Mouse (Mus musculus): ENCODE measurements around the gene Brsk2. TPM values are rescaled to one million over a fixed set of nuclear protein-coding genes. Genes with fewer than 3 reads are reported as not detected.

Gene Brsk2
- polyA plus RNA-seq, 1 experiment, result 0.62 TPM

DNA sequence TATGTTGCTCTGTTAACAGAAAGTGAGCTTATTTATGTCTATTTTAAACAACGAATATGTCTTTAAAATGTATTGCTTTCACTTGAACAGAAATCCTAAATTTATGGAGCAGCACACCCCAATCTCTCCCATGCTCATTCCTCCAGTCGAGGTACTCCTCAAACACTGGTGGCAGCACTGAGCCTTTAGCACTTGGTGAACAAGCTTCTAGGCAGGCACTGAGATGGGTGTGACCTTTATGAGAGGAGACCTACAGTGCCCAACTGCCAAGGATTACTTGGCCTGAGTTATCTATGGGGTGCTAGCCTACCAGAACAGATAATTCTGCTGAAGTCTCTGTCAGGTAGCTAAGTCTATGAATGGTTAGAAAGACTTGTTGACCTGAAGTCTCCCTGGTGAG, 70.1 kb downstream of the Brsk2 start:
- WGBS, result 28% methylated on average over 2 of the region's 2 CpGs

GRCm38 (mm10) chr7:142020827-142021226, 71.3 kb downstream of the Brsk2 start:
- WGBS, result 14% methylated on average over 3 of the region's 3 CpGs
- DNase-seq (ENCODE audit: low read depth, low spot score), result no peak

More for the DNA sequence above, 70.1 kb downstream of the Brsk2 start:
- peak; percentile 51 for DNase-seq (ENCODE audit: low read depth, low spot score)

DNA sequence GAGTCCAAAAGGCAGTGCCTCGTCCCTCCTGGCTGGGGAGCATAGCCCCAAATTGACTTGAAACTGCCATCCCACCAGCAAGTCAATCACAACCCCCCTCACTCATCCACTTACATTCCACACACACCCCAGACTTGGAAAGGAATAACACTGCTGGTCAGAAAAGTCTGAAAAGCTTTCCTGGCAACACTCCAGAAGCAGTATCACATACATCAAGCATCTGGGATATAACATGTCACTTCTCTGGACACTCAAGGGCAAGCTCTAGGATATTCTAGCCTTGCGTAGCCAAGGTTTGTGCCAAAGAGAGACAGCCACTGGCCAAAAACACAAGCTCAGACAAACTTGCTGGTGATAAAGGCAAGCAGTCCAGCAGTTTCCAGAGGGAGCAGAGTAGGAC, 75.6 kb downstream of the Brsk2 start:
- no peak for DNase-seq (ENCODE audit: low read depth, low spot score)
- 84% methylated on average over 2 of the region's 2 CpGs for WGBS

GRCm38 (mm10) chr7:142025926-142026325, 76.4 kb downstream of the Brsk2 start:
- no peak for DNase-seq (ENCODE audit: low read depth, low spot score)
- WGBS, result 44% methylated on average over 4 of the region's 4 CpGs

DNA sequence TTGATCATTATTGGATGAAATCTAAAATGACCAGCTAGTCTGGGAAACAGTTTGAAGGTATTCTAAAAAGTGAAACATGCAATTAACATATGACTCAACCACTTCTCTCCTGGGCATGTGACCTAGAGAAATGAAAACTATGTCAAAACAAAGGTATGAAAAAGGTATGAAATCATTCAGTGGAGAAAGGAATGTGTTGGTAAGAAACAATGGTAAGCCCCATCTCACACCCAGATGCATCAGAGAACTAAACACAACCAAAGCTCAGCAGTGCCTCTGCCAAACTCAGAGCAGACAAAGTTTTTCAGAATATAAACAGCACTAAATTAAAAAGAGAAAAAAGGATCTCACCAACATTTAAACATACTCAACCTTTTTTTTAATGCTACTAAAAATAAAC, 80.5 kb downstream of the Brsk2 start:
- DNase-seq (ENCODE audit: low read depth, low spot score), result no peak

DNA sequence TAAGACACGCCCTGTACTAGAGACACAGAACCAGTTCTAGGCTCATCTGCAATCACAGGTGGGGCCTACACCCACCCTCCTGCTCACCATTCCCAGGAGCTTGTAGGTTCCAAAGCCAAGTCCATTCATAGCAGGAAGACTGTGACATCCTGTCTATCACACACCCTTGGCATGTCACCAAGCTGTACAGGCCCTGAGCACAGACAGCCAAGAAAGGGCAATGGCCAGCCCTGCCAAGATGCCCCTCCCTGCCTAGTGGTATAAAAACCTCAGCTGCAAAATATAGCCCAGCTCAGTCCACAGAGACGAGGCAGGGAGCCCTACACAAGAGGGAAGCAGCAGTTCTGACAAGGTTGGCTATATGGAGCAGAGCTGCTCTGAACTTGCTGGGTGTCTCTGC, 84.6 kb downstream of the Brsk2 start:
- DNase-seq (ENCODE audit: low read depth, low spot score), result peak; percentile 99
- WGBS, result 17% methylated on average over 2 of the region's 2 CpGs

- DNase-seq (ENCODE audit: low read depth, low spot score), result peak; percentile 80
- 29% methylated on average over 2 of the region's 2 CpGs for whole genome bisulfite sequencing
Measured at GRCm38 (mm10) chr7:142035048-142035811, 85.7 kb downstream of the Brsk2 start.

GRCm38 (mm10) chr7:142037553-142038170, 88.1 kb downstream of the Brsk2 start:
- WGBS, result 49% methylated on average over 4 of the region's 4 CpGs
- no peak for DNase-seq (ENCODE audit: low read depth, low spot score)

- 82% methylated on average over 3 of the region's 3 CpGs for WGBS
Measured at GRCm38 (mm10) chr7:142040756-142041155, 91.2 kb downstream of the Brsk2 start.

GRCm38 (mm10) chr7:142045344-142045743, 95.8 kb downstream of the Brsk2 start:
- DNase-seq (ENCODE audit: low read depth, low spot score), result no peak
- 24% methylated on average over 2 of the region's 2 CpGs for whole genome bisulfite sequencing

More at GRCm38 (mm10) chr7:142040756-142041155, 91.2 kb downstream of the Brsk2 start:
- DNase-seq (ENCODE audit: low read depth, low spot score), result no peak

DNA sequence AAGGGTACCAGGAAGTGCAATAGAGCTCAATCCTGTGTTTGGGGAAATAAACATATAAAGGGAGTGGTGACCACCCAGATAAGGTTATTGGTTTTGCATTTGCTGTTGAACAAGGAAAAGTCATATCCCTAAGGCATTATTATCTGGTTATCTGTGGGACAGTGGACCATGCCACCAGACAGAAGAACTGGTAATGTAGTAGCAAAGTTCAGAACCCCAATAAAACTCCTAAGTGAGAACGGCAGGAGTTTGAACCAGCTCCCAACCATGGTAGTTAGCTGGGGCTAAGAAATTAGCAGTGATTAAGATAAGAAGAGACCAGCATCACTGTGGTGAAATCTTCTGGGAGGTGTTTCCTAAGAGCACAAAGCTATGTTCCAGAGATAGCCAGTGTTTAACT, 96.4 kb downstream of the Brsk2 start:
- 24% methylated on average over 1 of the region's 1 CpGs for WGBS
- DNase-seq (ENCODE audit: low read depth, low spot score), result no peak

- DNase-seq (ENCODE audit: low read depth, low spot score), result no peak
Measured at GRCm38 (mm10) chr7:142050536-142050935, 101.0 kb downstream of the Brsk2 start.

Other genes with a start within 250 kb of the Brsk2 start
- gene Muc5ac, start 160.8 kb upstream of the Brsk2 start, polyA plus RNA-seq (2012; rRNA removed), result 0.03 and 0.15 TPM in 2 replicates
- gene Muc5b, start 110.7 kb upstream of the Brsk2 start, polyA plus RNA-seq (2012; rRNA removed), result 0.01 TPM in 1 of 2 replicates, not detected in the other
- gene Tollip, start 31.2 kb upstream of the Brsk2 start, polyA plus RNA-seq (2012; rRNA removed), result 53.0 and 95.0 TPM in 2 replicates
- 52.5 and 62.4 TPM in 2 replicates for gene Mob2, start 111.3 kb downstream of the Brsk2 start, polyA plus RNA-seq (2012; rRNA removed)
- 8.1 and 12.5 TPM in 2 replicates for gene Dusp8, start 146.1 kb downstream of the Brsk2 start, polyA plus RNA-seq (2012; rRNA removed)
- not detected in 2 replicates for gene Gm45618, start 171.0 kb downstream of the Brsk2 start, polyA plus RNA-seq (2012; rRNA removed)
- gene Gm39115, start 186.3 kb downstream of the Brsk2 start, polyA plus RNA-seq (2012; rRNA removed), result not detected in 2 replicates
- not detected in 2 replicates for gene Gm45337, start 194.9 kb downstream of the Brsk2 start, polyA plus RNA-seq (2012; rRNA removed)
- not detected in 2 replicates for gene Gm29735, start 207.4 kb downstream of the Brsk2 start, polyA plus RNA-seq (2012; rRNA removed)
- gene Gm4553, start 216.0 kb downstream of the Brsk2 start, polyA plus RNA-seq (2012; rRNA removed), result not detected in 2 replicates
- not detected in 2 replicates for gene Krtap5-2, start 226.3 kb downstream of the Brsk2 start, polyA plus RNA-seq (2012; rRNA removed)
- not detected in 2 replicates for gene Gm10153, start 240.6 kb downstream of the Brsk2 start, polyA plus RNA-seq (2012; rRNA removed)

Data from large intestine, adult 2 months (tissue).